Mouse (Mus musculus) ovary, postnatal 14 days (tissue): ENCODE results near the gene Nlrp6.
"Not testable (repeated sequence)": the region's sequence is repeated elsewhere in the genome, so short reads cannot be mapped to it uniquely, and the experiment has no call there.

Experiments used
- DNase-seq: peaks from one replicate; pipeline ENCODE4 v3.0.0; 2022; ENCODE audit warnings: low spot score

The Nlrp6 gene

GRCm38 (mm10) chr7:140973396-140974165, 52.9 kb downstream of the Nlrp6 start:
- no peak for DNase-seq

GRCm38 (mm10) chr7:140974940-140975339, 54.2 kb downstream of the Nlrp6 start:
- no peak for DNase-seq

- DNase-seq: no peak
Observed at GRCm38 (mm10) chr7:140975465-140975864, 54.8 kb downstream of the Nlrp6 start.

GRCm38 (mm10) chr7:140976720-140977119, 56.0 kb downstream of the Nlrp6 start:
- DNase-seq: not testable (repeated sequence)
